Mouse (Mus musculus) left cerebral cortex, postnatal 25 days (tissue): Measurements from ENCODE around the gene Cryzl1. TPM values are rescaled to one million over a fixed set of nuclear protein-coding genes. Genes with fewer than 3 reads are reported as not detected.

ENCODE experiments used
- DNase-seq, 2 experiments: peaks; one replicate each; pipeline ENCODE4 v3.0.0; 2022; ENCODE audit warnings: low spot score in 2 of 2, mixed read lengths in 1 of 2
- intact Hi-C: fragments of 180-260 bp; cut with DNase I; formaldehyde crosslinking; loops from one replicate; pipeline ENCODE4 v1.15.1; 2025
- total RNA-seq, 2 experiments: library from RNA; stranded (reverse); gene quantifications; 2 replicates each; pipeline ENCODE4 v1.2.3; 2021

Gene Cryzl1
- total RNA-seq, result 100 to 1,000 TPM; 104 to 111 TPM

DNA sequence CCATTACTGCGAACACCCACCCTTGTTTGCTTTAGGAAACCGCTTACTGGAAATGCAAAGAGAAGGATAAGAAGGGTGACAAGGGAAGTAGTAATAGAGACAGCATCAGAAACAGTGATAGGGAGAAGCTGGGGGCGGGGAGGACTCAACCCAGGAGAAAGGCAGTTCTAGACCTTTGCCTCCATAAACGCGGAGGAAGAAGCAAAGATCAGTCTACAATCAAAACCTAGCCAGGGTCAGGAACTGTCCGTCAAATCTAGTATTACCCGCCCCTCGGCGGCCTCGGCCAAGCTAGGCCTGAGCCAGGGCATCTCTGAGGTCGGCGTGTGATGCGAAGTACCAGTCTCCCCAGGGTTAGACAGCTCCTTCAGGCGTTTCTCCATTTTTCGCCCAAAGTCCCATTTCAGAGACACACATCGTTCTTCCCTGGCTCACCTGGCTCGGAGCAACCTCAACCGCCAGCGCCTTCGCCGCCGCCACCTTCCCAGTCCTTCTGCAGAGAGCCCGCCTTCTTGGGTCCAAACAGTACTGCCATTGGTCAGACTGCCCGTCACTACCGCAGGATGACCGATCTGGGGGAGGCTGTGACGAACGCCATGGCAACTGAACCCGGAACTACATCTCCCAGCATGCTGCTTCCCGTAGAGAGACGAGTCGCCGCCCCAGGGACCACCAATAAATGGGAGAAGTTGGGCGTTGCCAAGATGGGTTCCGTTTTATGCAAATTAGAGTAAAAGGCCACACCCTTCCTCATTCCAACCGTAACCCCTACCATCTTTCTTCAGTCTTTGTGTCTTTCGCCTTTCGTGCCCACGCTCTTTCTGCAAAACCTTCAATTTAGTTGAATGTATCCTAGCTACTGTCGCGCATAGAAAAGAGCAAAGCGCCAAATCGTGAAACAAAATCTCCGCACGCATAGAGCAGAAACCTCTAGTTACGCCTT is at the start of gene Cryzl1:
Gene Cryzl1 (minus strand): TSS at position 853 of the 943 bp plus-strand sequence.
- DNase-seq, result peak; percentile 98 to 100
- intact Hi-C loops, result loop anchor here (2.0 to 10.0 kb wide), 2 partner anchors 188 to 576 kb away; partner anchors contain the start of gene Smim11

DNA sequence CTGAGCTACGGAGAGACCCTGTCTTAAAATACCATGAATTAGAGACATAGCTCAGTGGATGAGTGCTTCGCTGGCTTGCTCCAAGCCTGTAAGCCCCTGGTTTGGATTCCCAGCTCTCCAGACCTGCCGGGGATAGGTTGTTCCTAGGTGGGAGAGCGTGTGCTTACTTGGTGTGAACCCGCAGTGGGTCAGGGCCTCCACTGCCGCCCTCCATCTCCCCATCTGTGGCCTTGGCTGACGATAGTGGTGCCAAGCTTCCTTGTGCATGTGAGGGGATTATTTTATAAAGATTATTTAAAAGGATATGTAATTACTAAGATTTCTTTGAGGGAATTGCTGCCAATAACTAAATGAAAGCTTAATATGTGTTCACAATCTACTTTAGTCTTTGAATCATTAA is 43.8 kb upstream of the Cryzl1 start:
- intact Hi-C loops, result no loop called here
- DNase-seq, result no peak

DNA sequence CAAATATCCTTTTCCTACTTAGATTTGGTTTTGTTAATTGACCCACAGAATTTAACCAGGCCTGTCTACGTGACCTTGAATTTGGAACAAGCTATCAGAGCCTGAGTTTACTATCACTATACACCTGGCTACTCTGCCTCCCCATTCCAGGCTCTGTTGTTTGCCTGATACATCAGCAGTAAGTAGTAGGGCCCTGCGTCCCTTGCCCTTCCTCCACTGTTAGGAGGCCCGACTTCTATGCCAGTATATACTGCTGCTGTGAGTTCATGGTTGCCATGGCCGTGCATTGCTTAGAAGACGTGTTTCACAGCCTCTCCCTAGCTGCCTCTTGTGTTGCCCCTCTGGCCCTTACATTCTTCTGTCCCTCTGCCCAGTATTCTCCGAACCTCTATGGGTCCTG is 42.6 kb upstream of the Cryzl1 start:
- intact Hi-C loops, result no loop called here
- DNase-seq, result no peak

DNA sequence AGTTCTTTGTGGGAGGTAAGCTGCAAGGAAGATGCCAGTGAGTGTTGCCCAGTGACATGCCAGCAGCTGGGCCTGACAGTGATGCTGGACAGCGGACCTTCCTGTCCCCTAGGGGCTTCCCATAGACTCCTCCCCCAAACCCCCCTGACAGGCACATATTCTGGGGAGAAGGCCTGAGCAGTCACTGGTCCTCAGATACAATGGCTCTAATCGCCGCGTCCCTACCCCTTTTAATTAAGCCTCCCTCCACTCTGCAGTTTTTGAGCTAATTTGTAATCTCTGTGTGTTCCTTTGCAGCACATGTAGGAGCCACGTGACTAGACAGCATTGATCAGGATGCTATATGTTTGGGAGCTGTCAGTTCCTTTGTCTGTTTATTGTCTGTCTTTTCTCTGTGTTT is 41.9 kb upstream of the Cryzl1 start:
- intact Hi-C loops, result no loop called here
- no peak for DNase-seq

DNA sequence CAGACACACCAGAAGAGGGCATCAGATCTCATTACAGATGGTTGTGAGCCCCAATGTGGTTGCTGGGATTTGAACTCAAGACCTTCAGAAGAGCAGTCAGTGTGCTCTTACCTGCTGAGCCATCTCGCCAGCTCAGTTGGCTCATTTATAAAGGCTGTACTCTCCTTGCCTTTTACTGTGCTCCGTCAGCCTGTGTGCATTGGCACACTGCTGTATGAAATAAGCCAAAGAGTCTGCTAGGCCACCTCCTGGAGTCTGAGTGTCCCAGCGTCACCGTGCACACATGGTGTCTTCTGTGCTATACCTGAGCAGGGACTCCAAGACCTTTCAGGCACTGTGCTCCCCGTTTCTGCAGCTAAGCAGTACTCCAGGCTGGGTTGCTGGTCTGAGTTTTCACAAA is 41.1 kb upstream of the Cryzl1 start:
- intact Hi-C loops, result no loop called here
- no peak for DNase-seq

DNA sequence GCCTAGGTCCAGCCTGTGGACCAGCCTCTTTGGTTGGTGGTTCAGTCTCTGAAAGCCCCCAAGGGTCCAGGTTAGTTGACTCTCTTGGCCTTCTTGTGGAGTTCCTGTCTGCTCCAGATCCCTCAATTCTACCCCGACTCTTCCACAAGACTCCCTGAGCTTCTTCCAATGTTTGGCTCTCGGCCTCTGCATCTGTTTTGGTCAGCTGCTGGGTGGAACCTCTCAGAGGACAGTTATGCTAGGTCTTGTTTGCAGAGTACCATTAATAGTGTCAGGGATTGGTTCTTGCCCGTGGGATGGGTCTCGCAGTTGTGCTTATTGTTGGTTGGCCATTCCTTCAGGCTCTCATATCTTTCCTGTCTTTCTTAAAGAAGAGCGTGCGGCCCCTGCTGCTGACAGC is 39.8 kb upstream of the Cryzl1 start:
- DNase-seq, result no peak
- intact Hi-C loops, result no loop called here

DNA sequence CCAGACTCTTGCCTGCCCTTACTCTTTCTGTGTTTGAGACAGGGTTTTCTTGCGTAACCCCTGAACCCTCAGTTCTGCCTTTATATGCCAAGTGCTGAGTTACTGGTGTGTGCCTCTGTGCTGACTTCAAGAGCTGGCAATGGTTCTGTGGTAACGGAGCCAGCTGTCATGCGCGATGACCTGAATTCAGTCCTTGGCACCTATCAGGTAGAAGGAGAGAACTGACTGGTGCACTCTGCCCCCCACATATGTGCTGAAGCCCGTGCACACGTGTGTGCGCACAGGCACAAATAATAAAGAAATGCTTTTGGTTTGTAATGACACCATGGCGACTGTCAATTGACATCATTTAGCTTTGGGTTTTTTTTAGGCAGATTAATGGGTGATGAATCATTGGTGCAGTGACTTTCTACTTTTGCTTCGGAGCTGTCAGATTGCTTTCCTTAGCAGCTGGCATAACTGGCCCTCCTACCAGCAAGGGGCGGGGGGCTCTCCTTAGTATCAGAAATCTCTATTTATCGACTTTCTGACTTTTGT is 38.5 kb upstream of the Cryzl1 start:
- intact Hi-C loops, result no loop called here
- peak in 1 of 2 experiments; percentile 46 for DNase-seq

DNA sequence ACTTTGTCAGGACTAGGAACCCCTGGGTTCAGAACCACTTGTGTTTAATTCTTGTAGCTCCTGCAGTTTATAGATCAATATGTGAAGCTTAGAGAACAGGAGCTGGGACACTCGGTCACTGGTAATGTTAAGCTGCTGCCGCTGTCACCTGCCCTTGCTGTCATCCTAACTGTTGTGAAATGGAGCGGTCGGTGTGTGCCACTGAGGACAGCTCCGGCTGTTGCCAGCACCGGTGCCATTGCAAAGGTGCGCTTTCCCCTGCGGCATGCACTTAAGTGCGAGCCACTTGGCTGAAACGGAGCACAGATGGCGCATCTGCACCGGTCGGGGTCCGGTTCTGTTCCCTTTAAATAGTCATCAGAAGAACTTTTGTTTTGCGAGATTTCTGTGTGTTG is 37.0 kb upstream of the Cryzl1 start:
- no peak for DNase-seq
- intact Hi-C loops, result no loop called here

DNA sequence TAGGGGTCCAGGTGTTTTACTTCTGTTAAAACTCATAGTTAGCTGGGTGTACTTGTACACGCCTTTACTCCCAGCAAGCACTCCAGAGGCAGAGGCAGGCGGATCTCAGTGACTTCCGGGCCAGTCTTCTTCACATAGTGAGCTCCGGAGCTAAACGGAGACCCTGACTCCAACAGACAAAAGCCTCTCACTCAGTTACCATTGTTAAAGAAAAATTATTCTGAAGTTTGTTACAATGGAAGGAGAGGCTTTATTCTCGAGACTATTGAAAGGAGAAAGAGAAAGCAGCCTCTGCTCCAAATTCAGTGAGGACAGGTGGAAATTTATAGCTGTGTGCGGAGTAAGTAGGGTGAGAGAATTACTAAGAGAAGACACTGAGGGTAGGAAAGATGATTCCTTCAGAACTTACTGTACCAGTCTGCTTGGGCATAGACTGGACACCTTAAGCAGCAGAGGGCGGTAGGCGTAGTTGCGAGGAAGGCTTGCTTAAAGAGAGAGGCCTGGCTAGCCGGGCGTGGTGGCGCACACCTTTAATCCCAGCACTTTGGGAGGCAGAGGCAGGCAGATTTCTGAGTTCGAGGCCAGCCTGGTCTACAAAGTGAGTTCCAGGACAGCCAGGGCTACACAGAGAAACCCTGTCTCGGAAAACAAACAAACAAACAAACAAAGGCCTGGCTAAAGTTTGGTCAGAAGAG is 36.5 kb upstream of the Cryzl1 start:
- no peak for DNase-seq
- intact Hi-C loops, result no loop called here

DNA sequence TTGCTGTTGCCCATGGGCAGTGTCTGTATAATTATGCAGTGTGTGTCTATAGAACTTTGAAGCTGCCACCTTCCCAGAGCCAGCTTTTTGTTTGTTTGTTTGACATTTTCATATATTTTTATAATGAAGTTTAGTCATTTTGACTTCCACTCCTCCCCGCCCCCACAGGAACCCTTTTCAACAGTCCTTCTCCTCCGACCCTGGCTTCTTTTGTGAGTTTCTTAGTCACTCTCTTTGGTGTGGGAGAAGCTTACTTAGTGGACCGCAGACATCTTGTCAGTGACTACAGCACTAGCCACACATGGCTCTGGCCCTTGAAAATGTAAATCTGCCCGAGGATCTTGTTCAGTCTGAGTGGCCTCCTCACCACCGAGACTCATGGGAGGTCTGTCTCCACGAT is 35.6 kb upstream of the Cryzl1 start:
- DNase-seq, result no peak

DNA sequence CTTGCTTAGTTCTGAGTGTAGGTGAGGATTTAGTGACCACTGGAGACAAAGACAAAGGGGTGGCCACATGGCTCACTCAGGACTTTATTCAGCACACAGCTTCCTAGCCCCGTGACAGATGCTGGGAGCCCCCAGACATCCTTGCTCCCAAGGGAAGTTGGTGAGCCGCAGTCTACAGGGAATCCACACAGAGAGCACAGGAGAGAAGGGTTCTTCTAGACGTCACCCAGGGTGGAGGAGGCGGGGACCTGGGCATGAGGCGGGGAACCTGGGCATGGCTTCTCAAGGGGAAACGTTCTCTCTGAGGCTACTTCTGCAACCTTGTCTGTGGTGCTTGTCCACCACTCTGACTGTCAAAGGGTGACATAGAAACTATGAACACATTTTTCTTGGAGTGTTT is 35.2 kb upstream of the Cryzl1 start:
- intact Hi-C loops, result no loop called here
- no peak for DNase-seq

More for the DNA sequence above, 35.6 kb upstream of the Cryzl1 start:
- intact Hi-C loops, result no loop called here

DNA sequence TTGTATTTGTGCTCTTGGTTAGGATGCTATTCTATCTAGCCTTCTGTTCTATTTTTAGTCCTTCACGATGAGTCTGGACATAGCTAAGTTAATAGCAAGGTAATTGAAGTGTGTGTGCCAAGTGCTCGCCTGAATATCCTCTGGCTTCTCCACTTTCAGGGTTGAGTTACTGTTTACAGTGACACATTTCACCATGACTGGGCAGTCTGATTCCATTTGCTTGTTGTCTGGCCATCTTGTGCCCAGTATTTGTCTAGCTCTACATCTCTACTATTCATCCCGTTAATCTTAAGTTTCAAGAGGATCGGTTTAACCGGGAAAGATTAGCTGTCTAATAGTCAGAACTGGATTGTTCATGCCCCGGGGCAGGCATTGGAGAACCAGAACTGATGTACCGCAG is 33.7 kb upstream of the Cryzl1 start:
- no peak for DNase-seq
- intact Hi-C loops, result no loop called here

DNA sequence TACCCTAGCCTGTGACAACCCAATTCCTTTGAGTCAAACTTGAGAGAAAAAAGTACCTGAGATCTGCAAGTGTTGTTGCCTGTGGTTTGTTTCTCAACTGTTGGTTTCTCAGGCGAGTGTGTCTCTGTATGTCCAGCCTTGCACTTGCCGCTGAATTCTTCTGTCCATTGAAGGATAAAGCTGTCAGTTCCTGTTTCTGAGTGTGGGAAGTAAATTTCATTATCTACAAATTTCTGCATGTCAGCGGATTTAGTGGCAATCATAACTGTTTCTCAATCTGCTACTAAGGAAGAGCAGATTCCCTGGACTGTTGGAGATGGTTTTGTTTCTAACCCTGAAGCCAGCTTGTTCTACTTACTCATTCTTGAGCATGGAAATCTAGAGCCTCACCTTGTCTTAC is 33.0 kb upstream of the Cryzl1 start:
- intact Hi-C loops, result no loop called here
- no peak for DNase-seq

DNA sequence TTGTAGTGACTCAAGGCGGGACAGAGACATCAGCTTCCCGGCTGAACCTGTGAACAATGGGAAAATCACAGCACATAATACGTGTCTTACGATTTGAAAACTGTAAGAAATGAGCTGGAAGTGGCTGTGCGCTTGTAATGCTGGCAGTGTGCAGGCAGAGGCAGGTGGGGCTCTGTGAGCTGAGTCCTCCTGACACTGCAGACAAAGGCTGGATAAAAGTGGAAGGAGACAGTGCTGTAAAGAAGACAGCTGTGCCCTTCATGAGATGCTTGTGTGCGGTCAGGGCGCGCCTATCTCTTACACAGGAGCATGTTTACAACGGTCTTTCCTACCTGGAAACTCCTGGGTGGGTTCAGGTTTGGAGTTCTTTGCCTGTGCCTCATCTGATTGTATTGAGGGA is 32.4 kb upstream of the Cryzl1 start:
- intact Hi-C loops, result no loop called here

DNA sequence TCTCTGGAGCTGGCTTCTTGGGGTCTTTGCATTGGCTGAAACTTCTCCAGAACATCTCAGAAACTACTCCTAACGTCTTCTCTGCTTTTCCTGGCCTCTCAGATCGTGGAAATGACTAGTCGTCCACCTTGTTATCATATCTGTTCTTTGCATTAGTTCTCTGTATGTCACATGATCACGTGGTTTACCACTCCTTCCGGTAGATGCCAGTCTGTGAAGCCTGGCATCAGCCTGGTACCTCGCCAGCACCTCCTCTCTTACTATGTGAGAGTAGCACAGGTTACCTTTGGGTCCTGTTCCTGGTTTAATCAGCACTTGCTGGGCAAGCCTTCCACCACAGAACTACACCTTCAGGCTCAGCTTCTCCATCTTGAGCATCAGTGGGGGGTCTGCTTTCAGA is 26.2 kb upstream of the Cryzl1 start:
- intact Hi-C loops, result no loop called here
- no peak for DNase-seq

More for the DNA sequence above, 32.4 kb upstream of the Cryzl1 start:
- DNase-seq, result no peak

DNA sequence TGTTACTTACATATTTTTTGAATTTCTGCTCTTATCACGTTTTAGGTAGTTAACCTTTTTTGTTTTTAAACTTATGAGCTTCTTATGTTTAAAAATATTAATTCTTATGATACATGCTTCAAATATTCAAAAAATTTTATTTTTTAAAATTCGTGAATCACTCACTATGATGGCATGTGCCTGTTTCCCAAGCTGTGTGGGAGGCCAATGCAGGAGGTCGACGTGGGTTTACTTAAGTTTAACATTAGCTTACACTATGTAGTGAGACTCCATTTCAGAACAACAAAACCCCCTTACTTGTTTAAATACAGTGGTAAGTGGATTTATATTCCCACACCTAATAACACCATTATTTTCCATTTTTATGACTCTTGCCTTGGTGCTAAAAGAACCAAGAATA is 24.8 kb upstream of the Cryzl1 start:
- intact Hi-C loops, result no loop called here
- no peak for DNase-seq

DNA sequence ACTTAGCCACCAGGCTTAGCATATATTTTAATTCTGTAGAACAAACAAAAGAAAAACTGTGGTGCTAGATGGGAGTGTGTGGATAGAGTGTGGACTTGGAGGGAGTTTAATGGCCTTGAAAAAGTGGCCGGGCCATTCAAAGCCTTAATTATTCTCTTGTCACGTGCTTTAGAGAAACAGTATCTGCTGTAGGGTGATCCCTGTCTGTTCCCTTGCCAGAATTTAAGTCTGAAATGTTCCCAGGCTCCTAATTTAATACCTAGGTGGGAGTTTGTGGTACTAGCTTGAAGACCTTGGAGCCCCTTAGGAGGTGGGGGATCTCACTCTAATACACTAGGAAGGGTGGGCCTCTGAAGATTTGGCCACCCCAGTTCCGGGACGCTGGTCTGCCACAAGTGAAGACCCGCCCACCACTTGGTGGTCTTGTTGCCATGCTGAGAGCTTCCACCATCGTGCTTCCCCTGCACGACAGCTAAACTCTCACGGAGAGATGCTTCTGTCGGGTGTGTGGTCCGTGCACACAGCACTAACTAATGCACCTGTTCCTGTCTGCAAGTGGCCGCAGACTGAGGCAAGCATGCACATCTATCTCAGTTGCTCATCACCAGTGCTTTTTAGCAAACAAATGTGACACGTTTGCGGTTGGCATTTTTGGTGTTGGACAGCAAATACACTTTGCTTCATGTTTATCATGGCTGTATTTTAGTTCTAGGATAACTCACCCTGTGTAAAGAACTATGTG is 23.0 kb upstream of the Cryzl1 start:
- DNase-seq, result no peak
- intact Hi-C loops, result no loop called here

DNA sequence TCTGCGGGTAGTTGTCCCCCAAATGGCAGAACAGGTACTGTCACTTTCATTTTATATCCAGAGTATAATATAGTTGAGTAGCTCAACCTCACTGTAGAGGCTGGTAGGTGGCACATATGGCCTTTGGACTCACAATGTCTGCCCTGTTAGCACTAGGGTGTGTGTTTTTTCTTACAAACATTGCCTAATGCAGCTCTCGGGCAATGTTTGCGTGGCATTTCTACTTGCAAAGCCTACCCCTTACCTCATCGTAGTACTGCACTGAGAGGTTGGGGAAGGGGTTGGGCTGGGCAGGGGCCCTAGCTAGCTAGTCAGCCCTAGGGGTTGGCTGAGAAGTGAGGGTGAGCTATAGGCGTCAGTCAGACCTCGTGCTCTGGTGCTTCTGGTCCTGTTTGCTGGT is 18.8 kb upstream of the Cryzl1 start:
- no peak for DNase-seq
- intact Hi-C loops, result no loop called here

DNA sequence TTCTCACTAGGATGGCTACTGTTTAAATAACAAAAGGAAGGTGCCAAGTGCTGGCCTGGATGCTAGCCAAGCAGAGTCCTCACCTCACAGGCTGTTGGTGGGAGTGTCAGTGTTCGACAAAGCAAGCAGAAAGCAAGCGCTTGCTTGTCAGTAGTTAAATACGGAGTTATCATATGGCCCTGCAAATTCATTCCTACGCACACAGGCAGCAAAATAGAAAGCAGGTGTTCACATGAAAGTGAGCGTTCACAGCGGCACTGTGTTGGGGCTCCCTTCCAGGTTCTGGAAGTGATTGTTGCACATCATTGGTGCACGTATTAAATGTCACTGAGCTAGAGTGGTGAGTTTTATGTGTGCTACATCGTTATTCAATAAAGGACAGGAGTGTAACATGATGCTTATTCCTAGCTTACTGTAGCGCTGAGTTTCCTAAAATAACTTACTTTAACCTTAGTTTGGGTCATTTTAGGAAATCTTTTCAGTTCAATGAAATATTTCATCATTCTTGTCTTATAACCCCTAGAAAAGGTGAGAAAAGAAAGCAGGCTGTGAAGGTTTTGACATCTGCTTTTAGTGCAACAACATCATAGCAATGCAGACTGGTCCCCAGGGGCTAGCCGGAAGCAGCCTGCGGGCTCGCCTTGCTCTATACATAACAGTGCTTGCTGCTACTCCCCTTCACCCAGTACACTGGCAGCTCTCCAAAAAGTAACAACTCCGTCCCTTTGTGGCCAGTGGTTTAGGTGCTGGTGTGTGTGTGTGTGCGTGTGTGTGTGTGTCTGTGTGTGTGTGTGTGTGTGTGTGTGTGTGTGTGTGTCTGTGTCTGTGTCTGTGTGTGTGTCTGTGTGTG is 17.6 kb upstream of the Cryzl1 start:
- peak; percentile 55 to 87 for DNase-seq
- intact Hi-C loops, result no loop called here
